In the genomic region with DNA sequence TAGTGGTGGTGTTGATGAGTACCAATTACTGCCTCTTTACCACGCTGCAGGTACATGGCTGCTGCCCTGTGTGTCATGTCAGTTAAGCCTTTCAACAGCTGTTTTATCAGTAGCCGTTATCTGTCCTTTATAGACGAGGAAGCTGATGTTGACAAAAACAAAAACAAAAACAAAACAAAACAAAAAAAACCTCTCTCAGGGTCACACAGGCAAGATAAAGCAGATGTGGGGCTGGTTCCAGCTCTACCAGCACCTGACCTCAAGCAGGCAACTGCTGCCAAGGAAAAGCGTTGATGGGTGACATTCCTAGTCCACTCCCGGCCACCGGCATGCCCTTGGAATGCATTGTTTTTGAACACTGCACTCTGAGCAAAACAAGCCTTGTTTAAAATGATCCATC, we compare ENCODE assay signal across 7 mouse cellular contexts.
DNase-seq lines count a peak whose midpoint lies in the region; ATAC-seq and TF ChIP-seq lines count a peak whose summit lies in the region.

No protein-coding gene starts in this region.

- no peak for ATAC-seq in intestine, postnatal 0 days
- ATAC-seq in lung, embryonic 16.5 days (ENCODE audit: low read depth) = no peak
- ATAC-seq in hindbrain, embryonic 11.5 days (ENCODE audit: low FRiP score) = no peak

- no peaks in the 10 kb centered on the region for H3K9me3 ChIP-seq in intestine, postnatal 0 days (ENCODE audit: control insufficient read depth)
- H3K9me3 ChIP-seq in lung, embryonic 16.5 days (ENCODE audit: control insufficient read depth, low read length) = no peaks in the 10 kb centered on the region
- H3K9me3 ChIP-seq in hindbrain, embryonic 11.5 days (ENCODE audit: control insufficient read depth, low read length) = no peaks in the 10 kb centered on the region

- 0 out of 2 replicates have a peak, but pooled peaks cover 7% of the 10 kb centered on the region for H3K36me3 ChIP-seq in intestine, postnatal 0 days (ENCODE audit: control insufficient read depth, insufficient read depth)
- no peaks in the 10 kb centered on the region for H3K36me3 ChIP-seq in lung, embryonic 16.5 days (ENCODE audit: control insufficient read depth, insufficient read depth, low read length)
- H3K36me3 ChIP-seq in hindbrain, embryonic 11.5 days (ENCODE audit: control insufficient read depth, insufficient read depth, low read length) = no peaks in the 10 kb centered on the region

- H3K27me3 ChIP-seq in intestine, postnatal 0 days (replicated peaks; ENCODE audit: control insufficient read depth, insufficient read depth, low read length) = no peaks in the 10 kb centered on the region
- no peaks in the 10 kb centered on the region for H3K27me3 ChIP-seq in lung, embryonic 16.5 days (ENCODE audit: control insufficient read depth, insufficient read depth, low read depth, low read length)
- no peaks in the 10 kb centered on the region for H3K27me3 ChIP-seq in hindbrain, embryonic 11.5 days (ENCODE audit: control insufficient read depth, insufficient read depth, low read length)

- WGBS in intestine, postnatal 0 days = 39% methylated on average over 6 of the region's 6 CpGs
- WGBS in lung, embryonic 16.5 days = 17% methylated on average over 6 of the region's 6 CpGs
- 65% methylated on average over 6 of the region's 6 CpGs for WGBS in hindbrain, embryonic 11.5 days

- H3K9ac ChIP-seq in intestine, postnatal 0 days (ENCODE audit: low read depth, low read length) = no peak overlapping the region
- H3K9ac ChIP-seq in lung, embryonic 16.5 days (ENCODE audit: low read length) = no peak overlapping the region
- no peak overlapping the region for H3K9ac ChIP-seq in hindbrain, embryonic 11.5 days (ENCODE audit: low read depth, low read length)

- peaks cover 25% of the 10 kb centered on the region for H3K4me1 ChIP-seq in brown adipose tissue, adult 24 weeks (ENCODE audit: control insufficient read depth, insufficient read depth, insufficient read length, low read length)
- no peaks in the 10 kb centered on the region for H3K4me1 ChIP-seq in intestine, postnatal 0 days (replicated peaks; ENCODE audit: control insufficient read depth, insufficient read depth, low read length)
- peaks cover 32% of the 10 kb centered on the region for H3K4me1 ChIP-seq in lung, embryonic 16.5 days (replicated peaks; ENCODE audit: control insufficient read depth, insufficient read depth, low read length)
- no peaks in the 10 kb centered on the region; the same call in 1 of the 2 replicates for H3K4me1 ChIP-seq in hindbrain, embryonic 11.5 days (replicated peaks; ENCODE audit: control insufficient read depth, insufficient read depth, low read length)

- peak overlapping the region; percentile 40; the same call in 1 of the 2 replicates for H3K4me2 ChIP-seq in intestine, postnatal 0 days (replicated peaks; ENCODE audit: low read depth)
- H3K4me2 ChIP-seq in lung, embryonic 16.5 days (ENCODE audit: low read depth, low read length) = peak overlapping the region; percentile 55
- H3K4me2 ChIP-seq in hindbrain, embryonic 11.5 days (replicated peaks; ENCODE audit: low read depth, low read length) = no peak overlapping the region

- H3K4me3 ChIP-seq in brown adipose tissue, adult 24 weeks (ENCODE audit: insufficient read depth, low read depth, low read length) = peak overlapping the region; percentile 48
- H3K4me3 ChIP-seq in intestine, postnatal 0 days (ENCODE audit: low read depth, low read length) = no peak overlapping the region
- H3K4me3 ChIP-seq in lung, embryonic 16.5 days (ENCODE audit: low read length) = no peak overlapping the region
- H3K4me3 ChIP-seq in hindbrain, embryonic 11.5 days (ENCODE audit: low read depth, low read length) = no peak overlapping the region

- TF ChIP-seq CTCF in intestine, postnatal 0 days (IDR thresholded peaks at IDR 0.05; ENCODE audit: low read depth) = no peak

- peak; percentile 61 for DNase-seq in ZHBTc4 (ENCODE audit: low read depth, low spot score)
- no peak for DNase-seq in hindbrain, embryonic 11.5 days (ENCODE audit: low spot score)
- DNase-seq in spleen, adult 18-20 months = no peak
- DNase-seq in T-cell, adult 2 months (ENCODE audit: low spot score) = no peak

- peak overlapping the region; percentile 87 for H3K27ac ChIP-seq in brown adipose tissue, adult 24 weeks (replicated peaks; ENCODE audit: low read depth, low read length)
- no peak overlapping the region; the same call in 1 of the 2 replicates for H3K27ac ChIP-seq in intestine, postnatal 0 days (ENCODE audit: low read depth, low read length)
- H3K27ac ChIP-seq in lung, embryonic 16.5 days (ENCODE audit: low read length) = peak overlapping the region; percentile 87; the same call in 1 of the 2 replicates
- H3K27ac ChIP-seq in hindbrain, embryonic 11.5 days (ENCODE audit: low read depth, low read length) = no peak overlapping the region

Comparison
In these comparisons a context has a peak if more than half of its experiments do, and no peak if none do; other contexts are left out.
1. H3K27ac ChIP-seq: peak in brown adipose tissue, adult 24 weeks (single experiment) and lung, embryonic 16.5 days (single experiment); none in intestine, postnatal 0 days (single experiment) and hindbrain, embryonic 11.5 days (single experiment).